Mouse (Mus musculus) intestine, embryonic 16.5 days (tissue): Measurements from ENCODE around the gene Spsb4. TPM values are rescaled to one million over a fixed set of nuclear protein-coding genes. Genes with fewer than 3 reads are reported as not detected.

Experiments
- ATAC-seq: fragments of 200-750 bp; cut with Nextera tagmentation; 2 replicates; pipeline ENCODE4 v1.8.0; 2017; ENCODE audit warnings: moderate TSS enrichment, moderate library complexity
- H3K27ac ChIP-seq: fragments of 300-500 bp; sonication (generic); 2 replicates; pipeline ENCODE4 v1.5.1; 2014; ENCODE audit warnings: mild to moderate bottlenecking, low read length
- H3K27me3 ChIP-seq: fragments of 300-500 bp; sonication (generic); replicated peaks from 2 replicates; pipeline ENCODE4 v1.6.1; 2014; ENCODE audit warnings: low read length, control low read depth, mixed read lengths; ENCODE audit not compliant: control insufficient read depth, insufficient read depth
- H3K36me3 ChIP-seq: fragments of 300-500 bp; sonication (generic); 2 replicates; pipeline ENCODE4 v1.6.1; 2014; ENCODE audit warnings: low read length, control low read depth; ENCODE audit not compliant: control insufficient read depth, insufficient read depth
- H3K4me1 ChIP-seq: fragments of 300-500 bp; sonication (generic); 2 replicates; pipeline ENCODE4 v1.6.1; 2014; ENCODE audit warnings: low read length, control low read depth, mixed read lengths; ENCODE audit not compliant: control insufficient read depth, insufficient read depth
- H3K4me2 ChIP-seq: fragments of 300-500 bp; sonication (generic); 2 replicates; pipeline ENCODE4 v1.6.1; 2014; ENCODE audit warnings: low read depth, low read length, control low read depth
- H3K4me3 ChIP-seq: fragments of 300-500 bp; sonication (generic); 2 replicates; pipeline ENCODE4 v1.5.1; 2014; ENCODE audit warnings: mild to moderate bottlenecking, low read length
- H3K9ac ChIP-seq: fragments of 300-500 bp; sonication (generic); 2 replicates; pipeline ENCODE4 v1.6.1; 2014; ENCODE audit warnings: low read depth, low read length
- H3K9me3 ChIP-seq: fragments of 300-500 bp; sonication (generic); 2 replicates; pipeline ENCODE4 v1.6.1; 2016; ENCODE audit warnings: low read length, control low read depth; ENCODE audit not compliant: control insufficient read depth
- WGBS: fragments of 180-500 bp; shearing (Covaris S2); extraction: QIAGEN DNeasy Blood & Tissue Kit; methylation state at CpG from one replicate; pipeline ENCODE4 v1.1.7; 2014; 5-methylcytosine and 5-hydroxymethylcytosine counted together
- polyA plus RNA-seq: library from polyadenylated mRNA; unstranded; fragments of >200 nt; fragmentation: Nextera tagmentation; extraction: Ambion mirVana; gene quantifications from 2 replicates; pipeline ENCODE4 v1.2.1, GENCODE M21; 2015

The Spsb4 gene
- polyA plus RNA-seq, 1 experiment from 2014 or later, result 28.7 TPM

- no peak for ATAC-seq
- 86% methylated on average over 4 of the region's 4 CpGs for WGBS
- no peaks in the 10 kb centered on the region for H3K36me3 ChIP-seq
These were observed 27.6 kb upstream of the Spsb4 start for GRCm38 (mm10) chr9:97046240-97046639.

DNA sequence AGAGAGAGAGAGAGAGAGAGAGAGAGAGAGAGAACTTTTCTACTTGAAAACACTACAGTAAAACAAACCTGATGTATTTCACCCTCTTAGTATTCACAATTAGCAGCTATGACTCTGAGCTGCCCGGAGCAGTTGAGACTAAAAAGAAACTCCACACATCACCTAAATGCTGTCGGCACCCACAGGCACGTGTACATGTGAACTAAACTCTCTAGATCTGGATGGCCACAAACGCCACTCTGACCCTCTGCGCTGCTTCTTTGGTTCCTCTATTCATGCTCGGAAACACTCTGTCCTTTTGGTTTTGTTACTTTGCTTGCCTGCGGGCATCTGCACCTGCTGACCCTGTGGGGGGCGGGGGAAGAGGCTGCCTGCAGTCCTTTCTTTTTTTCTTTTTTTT is 23.0 kb upstream of the Spsb4 start:
- Histone ChIP-seq H3K4me1 (no peaks in the 10 kb centered on the region), H3K4me2 (no peak overlapping the region), H3K27ac (no peak overlapping the region), H3K9me3 (no peaks in the 10 kb centered on the region), H3K4me3 (no peak overlapping the region), H3K36me3 (no peaks in the 10 kb centered on the region), H3K9ac (no peak overlapping the region), H3K27me3 (no peaks in the 10 kb centered on the region; the same call in 1 of the 2 replicates)
- 81% methylated on average over 8 of the region's 8 CpGs for WGBS
- no peak for ATAC-seq

More at GRCm38 (mm10) chr9:97046240-97046639, 27.6 kb upstream of the Spsb4 start:
- no peaks in the 10 kb centered on the region for H3K27me3 ChIP-seq
- no peak overlapping the region for H3K9ac ChIP-seq
- H3K4me2 ChIP-seq, result no peak overlapping the region
- no peak overlapping the region for H3K4me3 ChIP-seq
- no peaks in the 10 kb centered on the region for H3K4me1 ChIP-seq
- no peak overlapping the region for H3K27ac ChIP-seq
- no peaks in the 10 kb centered on the region for H3K9me3 ChIP-seq

GRCm38 (mm10) chr9:97038010-97038409 is 19.4 kb upstream of the Spsb4 start:
- H3K36me3 ChIP-seq, result no peaks in the 10 kb centered on the region
- H3K27ac ChIP-seq, result no peak overlapping the region
- H3K27me3 ChIP-seq, result no peaks in the 10 kb centered on the region; the same call in 1 of the 2 replicates
- H3K4me1 ChIP-seq, result no peaks in the 10 kb centered on the region
- no peak for ATAC-seq
- no peak overlapping the region for H3K9ac ChIP-seq
- no peak overlapping the region for H3K4me3 ChIP-seq
- H3K9me3 ChIP-seq, result no peaks in the 10 kb centered on the region
- no peak overlapping the region for H3K4me2 ChIP-seq
- WGBS, result 92% methylated on average over 3 of the region's 3 CpGs

- no peak overlapping the region for H3K4me3 ChIP-seq
- H3K9ac ChIP-seq, result no peak overlapping the region
- H3K27ac ChIP-seq, result no peak overlapping the region
- no peaks in the 10 kb centered on the region for H3K36me3 ChIP-seq
- no peaks in the 10 kb centered on the region for H3K4me1 ChIP-seq
- WGBS, result 83% methylated on average over 7 of the region's 7 CpGs
- no peak for ATAC-seq
- no peak overlapping the region for H3K4me2 ChIP-seq
- no peaks in the 10 kb centered on the region; the same call in 1 of the 2 replicates for H3K27me3 ChIP-seq
- no peaks in the 10 kb centered on the region for H3K9me3 ChIP-seq
These were observed 18.0 kb upstream of the Spsb4 start for GRCm38 (mm10) chr9:97036656-97037055.

DNA sequence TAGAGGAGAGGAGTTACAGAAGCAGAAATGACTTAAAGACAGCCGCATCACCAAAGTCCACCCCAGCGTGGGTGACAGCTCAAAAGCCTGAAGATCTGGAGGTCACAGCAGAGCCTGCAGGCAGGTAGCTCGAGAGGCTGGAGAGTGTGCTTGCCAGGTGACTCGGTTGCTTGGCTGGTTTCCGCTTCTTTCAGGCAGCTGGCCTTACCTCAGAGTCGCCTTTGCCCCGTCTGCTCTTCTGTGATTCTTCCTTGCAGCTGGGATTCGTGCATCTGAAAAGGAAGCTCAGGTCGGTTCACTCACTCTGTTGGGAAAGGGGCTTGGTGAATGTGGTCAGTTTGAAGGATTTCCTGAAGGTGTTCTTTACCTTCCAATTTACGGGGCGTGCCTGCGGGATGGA is 8.7 kb upstream of the Spsb4 start:
- H3K4me1 ChIP-seq, result no peaks in the 10 kb centered on the region
- H3K36me3 ChIP-seq, result no peaks in the 10 kb centered on the region
- H3K4me3 ChIP-seq, result no peak overlapping the region
- WGBS, result 77% methylated on average over 12 of the region's 12 CpGs
- no peak for ATAC-seq
- no peaks in the 10 kb centered on the region for H3K27me3 ChIP-seq
- no peaks in the 10 kb centered on the region for H3K9me3 ChIP-seq
- no peak overlapping the region for H3K27ac ChIP-seq
- H3K9ac ChIP-seq, result no peak overlapping the region
- no peak overlapping the region for H3K4me2 ChIP-seq

DNA sequence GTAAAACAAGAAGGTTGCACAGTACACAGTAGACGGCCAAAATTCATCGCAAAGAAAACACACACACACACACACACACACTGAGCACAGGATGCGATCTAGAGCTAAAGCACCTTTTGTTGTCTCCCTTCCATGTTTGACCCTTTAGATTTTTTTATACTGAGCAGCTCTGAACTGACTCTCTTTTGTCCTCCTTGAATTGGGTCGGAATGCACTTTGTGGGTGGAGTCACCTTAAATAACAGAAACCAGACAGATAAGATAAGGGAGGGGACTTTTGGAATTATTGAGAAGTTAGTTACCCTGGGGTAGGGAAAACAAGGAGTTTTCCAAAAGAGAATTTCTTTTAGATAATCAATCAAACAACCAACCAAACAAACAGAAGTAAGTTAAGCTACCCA is 7.4 kb upstream of the Spsb4 start:
- no peak for ATAC-seq
- no peak overlapping the region for H3K27ac ChIP-seq
- H3K9ac ChIP-seq, result no peak overlapping the region
- H3K4me2 ChIP-seq, result no peak overlapping the region
- H3K9me3 ChIP-seq, result no peaks in the 10 kb centered on the region
- WGBS, result 89% methylated on average over 4 of the region's 4 CpGs
- no peaks in the 10 kb centered on the region for H3K4me1 ChIP-seq
- no peak overlapping the region for H3K4me3 ChIP-seq
- no peaks in the 10 kb centered on the region for H3K36me3 ChIP-seq
- H3K27me3 ChIP-seq, result no peaks in the 10 kb centered on the region

- no peak for ATAC-seq
- WGBS, result 80% methylated on average over 7 of the region's 7 CpGs
- no peaks in the 10 kb centered on the region for H3K36me3 ChIP-seq
These were observed 5.8 kb upstream of the Spsb4 start for GRCm38 (mm10) chr9:97024451-97024850.

GRCm38 (mm10) chr9:97022948-97023347 is 4.3 kb upstream of the Spsb4 start:
- H3K4me2 ChIP-seq, result no peak overlapping the region
- WGBS, result 80% methylated on average over 4 of the region's 4 CpGs
- H3K36me3 ChIP-seq, result no peaks in the 10 kb centered on the region
- H3K4me3 ChIP-seq, result no peak overlapping the region
- no peak overlapping the region for H3K27ac ChIP-seq
- no peak overlapping the region for H3K9ac ChIP-seq
- H3K9me3 ChIP-seq, result no peaks in the 10 kb centered on the region
- H3K4me1 ChIP-seq, result no peaks in the 10 kb centered on the region
- no peak for ATAC-seq
- no peaks in the 10 kb centered on the region for H3K27me3 ChIP-seq

More at GRCm38 (mm10) chr9:97024451-97024850, 5.8 kb upstream of the Spsb4 start:
- Histone ChIP-seq H3K4me2 (no peak overlapping the region), H3K27me3 (no peaks in the 10 kb centered on the region), H3K9ac (no peak overlapping the region), H3K27ac (no peak overlapping the region), H3K9me3 (no peaks in the 10 kb centered on the region), H3K4me3 (no peak overlapping the region), H3K4me1 (no peaks in the 10 kb centered on the region)

GRCm38 (mm10) chr9:97022371-97022770 is 3.7 kb upstream of the Spsb4 start:
- 83% methylated on average over 5 of the region's 5 CpGs for WGBS
- H3K4me1 ChIP-seq, result no peaks in the 10 kb centered on the region
- no peak overlapping the region for H3K27ac ChIP-seq
- no peaks in the 10 kb centered on the region for H3K9me3 ChIP-seq
- no peak overlapping the region for H3K4me2 ChIP-seq
- no peak overlapping the region for H3K4me3 ChIP-seq
- no peak overlapping the region for H3K9ac ChIP-seq
- H3K27me3 ChIP-seq, result no peaks in the 10 kb centered on the region
- H3K36me3 ChIP-seq, result no peaks in the 10 kb centered on the region
- ATAC-seq, result no peak

- ATAC-seq, result no peak
- peaks cover 14% of the 10 kb centered on the region for H3K4me1 ChIP-seq
- no peak overlapping the region for H3K4me2 ChIP-seq
- no peaks in the 10 kb centered on the region for H3K36me3 ChIP-seq
- no peak overlapping the region for H3K9ac ChIP-seq
- H3K4me3 ChIP-seq, result no peak overlapping the region
- H3K9me3 ChIP-seq, result no peaks in the 10 kb centered on the region
- no peak overlapping the region for H3K27ac ChIP-seq
- no peaks in the 10 kb centered on the region for H3K27me3 ChIP-seq
- 79% methylated on average over 8 of the region's 8 CpGs for WGBS
These were observed 1.5 kb upstream of the Spsb4 start for GRCm38 (mm10) chr9:97020152-97020551.
